Mouse (Mus musculus) mesoderm, embryonic 11.5 days (tissue): ENCODE results near the gene Olfr65.

Source experiments
- DNase-seq: peaks from one replicate; pipeline ENCODE4 v3.0.0-alpha.2; 2012; ENCODE audit warnings: low read depth, low spot score

Gene Olfr65

GRCm38 (mm10) chr7:103903187-103903586 is at the start of gene Olfr65:
Gene Olfr65, plus strand, starts transcription at chr7:103903487.
- DNase-seq: no peak

GRCm38 (mm10) chr7:103854669-103855068 is 48.6 kb upstream of the Olfr65 start:
- DNase-seq: no peak

- DNase-seq: no peak
Measured at GRCm38 (mm10) chr7:103859076-103859475, 44.2 kb upstream of the Olfr65 start.

GRCm38 (mm10) chr7:103860855-103861254 is 42.4 kb upstream of the Olfr65 start:
- DNase-seq: peak; percentile 49

GRCm38 (mm10) chr7:103861531-103861930 is 41.8 kb upstream of the Olfr65 start:
- DNase-seq: no peak

- no peak for DNase-seq
Measured at GRCm38 (mm10) chr7:103865716-103866115, 37.6 kb upstream of the Olfr65 start.

- DNase-seq: no peak
Measured at GRCm38 (mm10) chr7:103870667-103871066, 32.6 kb upstream of the Olfr65 start.

- no peak for DNase-seq
Measured at GRCm38 (mm10) chr7:103873064-103873463, 30.2 kb upstream of the Olfr65 start.

- DNase-seq: no peak
Measured at GRCm38 (mm10) chr7:103874451-103874850, 28.8 kb upstream of the Olfr65 start.

GRCm38 (mm10) chr7:103877093-103877492 is 26.2 kb upstream of the Olfr65 start:
- DNase-seq: no peak

- DNase-seq: no peak
Measured at GRCm38 (mm10) chr7:103886152-103886551, 17.1 kb upstream of the Olfr65 start, which contains the start of gene Olfr66. Gene Olfr66, minus strand, starts transcription at chr7:103886252.

GRCm38 (mm10) chr7:103894385-103894784 is 8.9 kb upstream of the Olfr65 start, which contains the start of gene Olfr64:
Gene Olfr64, minus strand, starts transcription at chr7:103894485.
- no peak for DNase-seq

- DNase-seq: peak; percentile 15
Measured at GRCm38 (mm10) chr7:103910047-103910446, 6.8 kb downstream of the Olfr65 start.

- peak; percentile 27 for DNase-seq
Measured at GRCm38 (mm10) chr7:103912969-103913511, 9.8 kb downstream of the Olfr65 start.

- DNase-seq: no peak
Measured at GRCm38 (mm10) chr7:103915338-103915737, 12.1 kb downstream of the Olfr65 start.

- no peak for DNase-seq
Measured at GRCm38 (mm10) chr7:103928525-103928924, 25.2 kb downstream of the Olfr65 start, which contains the start of gene Olfr631. Gene Olfr631, plus strand, starts transcription at chr7:103928825.

- no peak for DNase-seq
Measured at GRCm38 (mm10) chr7:103934264-103934663, 31.0 kb downstream of the Olfr65 start, which contains the start of gene Olfr632. Gene Olfr632, plus strand, starts transcription at chr7:103934347.

GRCm38 (mm10) chr7:103942730-103943129 is 39.4 kb downstream of the Olfr65 start:
- DNase-seq: peak; percentile 76

GRCm38 (mm10) chr7:103944137-103944536 is 40.9 kb downstream of the Olfr65 start, which contains the start of gene Olfr633:
Gene Olfr633, plus strand, starts transcription at chr7:103944437.
- DNase-seq: no peak
